Mouse (Mus musculus): ENCODE results near the gene Maff. TPM values are rescaled to one million over a fixed set of nuclear protein-coding genes. Genes with fewer than 3 reads are reported as not detected.
A peak's percentile ranks its signal among the peaks of the same experiment; 100 is the strongest.

The Maff gene
- polyA plus RNA-seq, 1 experiment from 2014 or later, result 1.1 TPM

DNA sequence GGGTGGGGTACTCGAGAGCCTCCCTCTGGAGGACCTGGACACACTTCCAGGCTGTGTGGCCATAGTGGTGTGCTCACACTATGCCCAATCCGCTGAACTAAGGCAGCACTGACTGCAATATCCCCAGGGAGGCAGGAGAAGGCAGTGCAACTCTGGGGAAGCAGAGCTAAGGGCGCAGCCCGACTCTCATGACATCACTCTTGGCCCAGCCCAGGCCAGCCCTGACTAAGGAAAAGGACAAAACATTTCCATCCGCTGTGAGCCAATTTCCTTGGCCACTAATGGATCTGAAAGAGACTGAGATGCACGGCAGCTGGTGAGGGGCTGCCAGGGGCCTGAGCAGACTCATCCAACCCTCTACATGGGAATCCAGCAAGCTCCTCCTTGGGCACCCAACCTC, 31.3 kb downstream of the Maff start:
- H3K36me3 ChIP-seq, result peaks cover 59% of the 10 kb centered on the region
- WGBS, result 87% methylated on average over 6 of the region's 6 CpGs
- no peak for DNase-seq (ENCODE audit: low spot score)

DNA sequence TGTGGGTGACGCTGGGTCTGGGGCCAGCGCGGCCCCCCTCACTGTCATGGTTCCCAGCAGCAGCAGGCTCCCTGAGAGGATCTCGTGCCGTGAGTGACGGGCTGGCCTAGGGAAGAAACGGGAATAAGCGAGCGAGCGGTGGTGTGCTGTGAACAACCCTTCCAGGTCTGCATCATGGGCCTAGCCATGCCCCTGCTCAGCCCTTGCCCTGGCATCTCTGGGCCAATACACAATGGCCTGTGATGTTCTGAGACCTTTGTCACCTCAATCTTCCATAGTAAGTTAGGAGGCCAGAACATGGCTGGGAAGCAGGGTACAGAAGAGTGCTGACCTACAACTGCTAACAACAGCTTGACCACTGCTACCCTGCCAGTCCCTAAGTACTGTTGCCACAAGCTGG, 32.2 kb downstream of the Maff start:
- Histone ChIP-seq H3K27me3 (ENCODE audit: insufficient read depth, poor library complexity, severe bottlenecking) (no peaks in the 10 kb centered on the region), H3K27ac (no peak overlapping the region), H3K9me3 (no peaks in the 10 kb centered on the region), H3K4me1 (replicated peaks) (peaks cover 24% of the 10 kb centered on the region), H3K4me3 (no peak overlapping the region), H3K36me3 (peaks cover 50% of the 10 kb centered on the region)
- 96% methylated on average over 10 of the region's 10 CpGs for WGBS
- no peak for DNase-seq (ENCODE audit: low spot score)

More for the DNA sequence above, 31.3 kb downstream of the Maff start:
- H3K27ac ChIP-seq, result no peak overlapping the region
- no peaks in the 10 kb centered on the region for H3K27me3 ChIP-seq (ENCODE audit: insufficient read depth, poor library complexity, severe bottlenecking)
- peaks cover 24% of the 10 kb centered on the region for H3K4me1 ChIP-seq (replicated peaks)
- no peaks in the 10 kb centered on the region for H3K9me3 ChIP-seq
- H3K4me3 ChIP-seq, result no peak overlapping the region

DNA sequence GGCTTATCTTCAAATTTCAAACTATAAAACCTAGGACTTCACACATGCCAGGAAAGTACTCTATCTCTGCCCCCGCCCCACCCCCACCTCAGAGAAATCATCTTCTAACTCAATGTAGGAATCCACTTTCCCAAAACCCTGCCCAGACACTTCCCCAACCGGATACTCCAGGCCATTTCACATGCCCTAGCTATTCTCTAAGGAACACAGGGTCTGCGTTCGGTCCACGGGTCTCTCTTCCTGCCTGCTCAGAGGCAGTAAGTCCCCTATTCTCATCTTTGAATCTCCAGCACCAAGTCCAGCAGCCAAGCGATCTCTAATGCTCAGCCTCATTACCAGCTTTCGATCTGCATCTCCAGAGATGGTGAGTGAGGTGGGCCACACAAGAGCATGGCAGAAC, 33.2 kb downstream of the Maff start:
- Histone ChIP-seq H3K9me3 (no peaks in the 10 kb centered on the region), H3K27me3 (ENCODE audit: insufficient read depth, poor library complexity, severe bottlenecking) (no peaks in the 10 kb centered on the region), H3K27ac (no peak overlapping the region), H3K4me1 (replicated peaks) (peaks cover 20% of the 10 kb centered on the region), H3K4me3 (no peak overlapping the region), H3K36me3 (peaks cover 40% of the 10 kb centered on the region)
- no peak for DNase-seq (ENCODE audit: low spot score)
- WGBS, result 91% methylated on average over 7 of the region's 7 CpGs

DNA sequence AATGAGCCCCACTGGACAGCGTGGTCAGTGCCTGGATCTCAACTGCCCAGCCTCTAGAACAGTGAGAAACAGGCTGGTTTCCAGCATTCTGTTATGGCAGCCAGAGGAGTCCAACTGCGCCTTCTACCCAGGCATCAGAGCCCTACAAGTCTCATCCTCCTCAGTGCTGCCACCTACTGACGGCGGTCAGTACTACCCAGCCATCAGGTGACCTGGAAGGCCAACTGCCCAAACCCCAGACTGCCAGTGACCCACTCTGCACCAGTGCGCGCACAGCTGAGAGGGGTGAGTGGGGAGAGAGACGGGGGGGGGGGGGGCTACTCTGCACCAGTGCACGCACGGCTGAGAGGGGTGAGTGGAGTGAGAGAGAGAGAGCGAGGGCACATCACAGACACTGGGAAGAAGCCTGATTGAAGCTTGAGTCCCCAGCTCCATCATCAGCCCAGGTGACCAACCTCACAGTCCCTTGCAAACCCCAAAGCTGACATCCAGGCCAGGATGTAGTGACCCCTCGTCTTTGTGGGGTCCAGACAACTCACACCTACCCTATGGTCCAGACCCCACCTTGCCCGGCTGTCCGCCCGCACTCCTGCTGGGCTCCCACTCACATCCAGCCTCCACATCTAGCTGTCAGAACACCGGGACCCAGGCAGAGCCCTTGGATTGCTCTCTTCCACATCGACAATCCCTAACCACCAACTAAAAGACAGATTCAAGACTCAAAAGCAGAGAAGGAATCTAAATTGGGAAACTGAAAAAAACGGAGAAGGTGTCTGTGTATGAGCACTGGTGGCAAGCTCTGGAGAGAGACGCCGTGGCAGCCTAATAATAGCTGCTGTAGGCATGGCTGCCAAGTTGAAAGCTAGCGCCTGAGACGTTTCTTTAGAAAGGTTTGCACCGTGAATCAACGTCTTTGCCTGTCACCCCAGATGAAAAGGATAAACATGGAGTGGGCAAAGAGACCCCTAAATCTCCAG, 34.3 kb downstream of the Maff start:
- Histone ChIP-seq H3K4me3 (no peak overlapping the region), H3K36me3 (peaks cover 29% of the 10 kb centered on the region), H3K27ac (0 out of 2 replicates have a peak overlapping the region, but pooled peaks have one; percentile 18), H3K9me3 (no peaks in the 10 kb centered on the region), H3K27me3 (ENCODE audit: insufficient read depth, poor library complexity, severe bottlenecking) (no peaks in the 10 kb centered on the region), H3K4me1 (replicated peaks) (peaks cover 14% of the 10 kb centered on the region)
- peak; percentile 88 for DNase-seq (ENCODE audit: low spot score)
- 56% methylated on average over 23 of the region's 23 CpGs for WGBS

DNA sequence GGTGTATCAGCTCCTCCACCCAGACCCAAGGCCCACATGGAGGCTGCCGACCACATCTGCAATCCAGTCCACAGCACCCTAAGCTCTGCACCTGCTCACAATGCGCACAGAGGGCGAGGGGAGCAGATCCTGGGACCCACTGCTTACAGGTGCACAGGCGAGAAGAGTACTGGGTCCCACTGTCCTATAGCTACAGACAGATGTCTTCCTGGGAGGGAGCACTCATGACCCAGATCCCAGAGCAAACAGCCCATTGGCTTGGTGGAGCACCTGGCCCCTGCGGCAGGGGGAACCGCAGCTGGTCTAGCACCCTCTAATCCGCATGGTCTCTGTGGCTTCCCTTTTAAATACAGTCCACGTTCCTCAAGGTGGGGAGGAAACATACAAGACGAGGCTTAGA, 35.2 kb downstream of the Maff start:
- peaks cover 14% of the 10 kb centered on the region for H3K4me1 ChIP-seq (replicated peaks)
- 88% methylated on average over 9 of the region's 9 CpGs for WGBS
- H3K27me3 ChIP-seq (ENCODE audit: insufficient read depth, poor library complexity, severe bottlenecking), result no peaks in the 10 kb centered on the region
- H3K4me3 ChIP-seq, result no peak overlapping the region
- no peaks in the 10 kb centered on the region for H3K9me3 ChIP-seq
- peaks cover 20% of the 10 kb centered on the region for H3K36me3 ChIP-seq
- DNase-seq (ENCODE audit: low spot score), result no peak
- no peak overlapping the region for H3K27ac ChIP-seq

DNA sequence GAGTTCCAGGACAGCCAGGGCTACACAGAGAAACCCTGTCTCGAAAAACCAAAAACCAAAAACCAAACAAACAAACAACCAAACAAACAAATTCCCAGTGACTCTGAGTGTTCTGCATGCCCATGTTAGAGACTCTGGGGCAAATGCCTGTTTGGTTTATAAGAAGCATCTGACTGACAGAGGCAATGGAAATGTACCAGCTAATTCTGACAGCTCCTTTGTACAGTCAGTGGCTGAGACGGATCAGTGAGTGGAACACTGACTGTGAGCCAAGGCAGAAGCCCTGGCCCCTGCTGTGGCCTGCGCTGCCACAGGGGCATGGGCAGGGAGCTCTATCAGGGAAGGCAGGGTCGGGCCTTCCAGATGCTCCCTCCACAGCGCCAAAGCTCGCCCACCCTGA, 40.7 kb downstream of the Maff start:
- Histone ChIP-seq H3K27ac (no peak overlapping the region), H3K4me1 (replicated peaks) (peaks cover 42% of the 10 kb centered on the region), H3K9me3 (no peaks in the 10 kb centered on the region), H3K4me3 (no peak overlapping the region), H3K36me3 (no peaks in the 10 kb centered on the region), H3K27me3 (ENCODE audit: insufficient read depth, poor library complexity, severe bottlenecking) (no peaks in the 10 kb centered on the region)
- no peak for DNase-seq (ENCODE audit: low spot score)
- 68% methylated on average over 6 of the region's 6 CpGs for WGBS

DNA sequence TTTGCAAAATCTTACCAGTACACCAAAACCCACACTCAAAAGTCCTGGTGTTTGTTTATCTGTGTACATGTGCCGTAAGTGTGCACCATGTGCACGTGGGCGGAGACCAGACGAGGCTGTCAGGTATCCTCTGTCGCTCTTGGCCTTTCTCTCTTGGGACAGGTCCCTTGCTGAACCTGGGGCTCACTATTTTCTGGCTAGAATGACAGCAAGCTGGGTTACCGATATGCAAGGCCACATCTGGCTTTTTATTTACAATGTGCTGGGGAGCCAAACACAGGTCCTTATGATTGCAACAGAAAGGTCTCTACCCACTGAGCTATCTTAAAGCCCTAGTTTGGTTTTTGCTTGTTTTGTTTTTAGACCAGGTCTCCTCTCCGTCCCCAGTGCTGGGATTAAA, 41.2 kb downstream of the Maff start:
- no peaks in the 10 kb centered on the region for H3K9me3 ChIP-seq

DNA sequence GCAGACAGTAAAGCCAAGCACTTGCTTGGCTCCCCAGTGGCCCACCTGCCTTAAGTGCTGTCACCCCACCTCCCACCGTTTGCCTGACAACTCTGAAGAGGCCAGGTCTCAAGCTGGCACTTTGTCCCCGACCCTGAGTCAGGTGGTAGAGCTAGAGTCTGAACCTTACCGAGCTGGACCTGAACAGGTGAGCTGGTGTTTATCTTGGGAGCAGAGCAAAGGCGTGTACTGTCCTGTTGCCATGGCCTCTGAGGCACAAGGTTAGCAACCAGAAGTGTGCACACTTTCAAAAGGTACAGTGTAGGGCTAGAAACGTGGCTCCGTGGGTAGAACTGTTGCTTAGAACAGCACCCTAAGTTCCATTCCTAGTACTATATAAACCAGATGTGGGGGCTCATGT, 41.8 kb downstream of the Maff start:
- 81% methylated on average over 6 of the region's 6 CpGs for WGBS
- H3K36me3 ChIP-seq, result 0 out of 2 replicates have a peak, but pooled peaks cover 5% of the 10 kb centered on the region
- no peaks in the 10 kb centered on the region for H3K27me3 ChIP-seq (ENCODE audit: insufficient read depth, poor library complexity, severe bottlenecking)
- H3K4me1 ChIP-seq (replicated peaks), result peaks cover 52% of the 10 kb centered on the region
- no peak overlapping the region for H3K4me3 ChIP-seq
- DNase-seq (ENCODE audit: low spot score), result no peak
- no peak overlapping the region for H3K27ac ChIP-seq
- no peaks in the 10 kb centered on the region for H3K9me3 ChIP-seq

More for the DNA sequence above, 41.2 kb downstream of the Maff start:
- Histone ChIP-seq H3K36me3 (no peaks in the 10 kb centered on the region), H3K4me3 (no peak overlapping the region), H3K27ac (no peak overlapping the region), H3K27me3 (ENCODE audit: insufficient read depth, poor library complexity, severe bottlenecking) (no peaks in the 10 kb centered on the region), H3K4me1 (replicated peaks) (peaks cover 47% of the 10 kb centered on the region)
- DNase-seq (ENCODE audit: low spot score), result no peak
- 83% methylated on average over 7 of the region's 7 CpGs for WGBS

DNA sequence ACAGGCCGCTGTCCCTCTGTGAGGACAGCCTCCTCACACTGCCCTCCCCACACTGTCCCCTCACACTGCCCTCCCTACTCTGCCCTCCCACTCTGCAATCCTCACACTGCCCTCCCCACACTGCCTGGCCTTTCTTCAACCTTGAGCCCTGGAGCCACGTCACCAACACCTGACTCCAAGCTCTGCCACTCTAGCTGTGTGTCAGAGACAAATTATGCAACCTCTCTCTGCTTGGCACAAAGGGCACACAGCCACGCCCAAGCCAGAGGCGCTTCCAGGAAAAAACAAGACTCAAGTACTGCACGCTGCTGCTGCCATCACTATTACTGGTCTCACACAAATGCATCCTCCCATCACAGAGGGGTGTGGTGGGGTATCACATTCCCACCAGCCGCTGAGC, 44.0 kb downstream of the Maff start:
- H3K4me3 ChIP-seq, result no peak overlapping the region
- H3K9me3 ChIP-seq, result no peaks in the 10 kb centered on the region
- H3K27me3 ChIP-seq (ENCODE audit: insufficient read depth, poor library complexity, severe bottlenecking), result no peaks in the 10 kb centered on the region
- no peak for DNase-seq (ENCODE audit: low spot score)
- WGBS, result 90% methylated on average over 6 of the region's 6 CpGs
- H3K4me1 ChIP-seq (replicated peaks), result peaks cover 75% of the 10 kb centered on the region
- no peak overlapping the region for H3K27ac ChIP-seq
- 0 out of 2 replicates have a peak, but pooled peaks cover 8% of the 10 kb centered on the region for H3K36me3 ChIP-seq

DNA sequence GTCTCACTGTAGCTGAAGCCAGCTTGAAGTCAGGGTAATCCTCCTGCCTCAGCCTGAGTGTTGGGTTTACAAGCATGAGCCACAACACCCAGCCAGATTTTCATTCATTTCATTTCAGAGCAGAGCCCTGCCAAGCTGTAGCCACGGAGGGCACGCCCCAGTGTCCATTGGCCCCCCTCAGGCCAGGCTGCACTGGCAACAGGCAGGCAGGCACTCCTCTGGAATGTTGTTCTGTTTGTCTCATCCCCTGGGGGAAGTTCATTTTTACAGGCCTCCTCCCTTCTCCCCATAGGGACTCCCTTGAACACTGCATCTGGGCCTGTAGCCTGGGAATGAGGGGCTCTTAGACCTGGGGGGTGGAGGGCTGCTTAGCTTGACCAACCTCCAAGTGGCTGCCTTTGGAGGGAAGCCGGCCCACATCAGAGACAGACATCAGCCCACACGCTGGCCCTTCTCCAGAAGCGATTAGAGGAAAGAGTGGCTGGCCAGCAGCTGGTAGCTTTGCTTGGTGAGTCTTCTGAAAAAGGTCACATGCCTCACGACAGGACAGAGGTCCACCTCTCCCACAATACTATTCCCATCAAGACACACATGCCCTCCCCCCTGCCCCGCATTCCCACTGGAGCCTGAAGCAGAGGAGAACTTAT, 45.1 kb downstream of the Maff start:
- Histone ChIP-seq H3K27ac (peak overlapping the region; percentile 54), H3K9me3 (no peaks in the 10 kb centered on the region), H3K36me3 (peaks cover 12% of the 10 kb centered on the region; the same call in 1 of the 2 replicates), H3K4me3 (no peak overlapping the region), H3K4me1 (replicated peaks) (peaks cover 75% of the 10 kb centered on the region), H3K27me3 (ENCODE audit: insufficient read depth, poor library complexity, severe bottlenecking) (no peaks in the 10 kb centered on the region)
- WGBS, result 43% methylated on average over 7 of the region's 7 CpGs
- no peak for DNase-seq (ENCODE audit: low spot score)

DNA sequence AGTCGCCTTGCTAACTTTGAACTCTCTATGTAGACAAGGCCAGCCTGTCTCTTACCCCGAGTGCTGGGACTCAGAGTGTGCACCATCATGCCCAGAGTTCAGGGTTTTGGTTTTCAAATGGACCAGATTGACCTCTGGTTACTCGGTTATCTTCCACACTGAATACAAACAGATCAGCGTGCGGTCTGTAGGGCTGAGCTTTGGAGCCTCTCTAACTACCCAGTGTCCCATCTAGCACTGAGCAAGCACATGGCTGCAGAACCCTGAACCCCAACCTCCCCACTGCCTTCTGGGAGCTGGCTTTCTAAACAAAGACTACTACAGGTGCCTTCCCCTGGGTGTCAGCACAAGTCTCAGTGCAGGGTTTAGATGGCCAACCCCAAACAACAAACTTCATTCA, 46.1 kb downstream of the Maff start:
- DNase-seq (ENCODE audit: low spot score), result no peak
- Histone ChIP-seq H3K27me3 (ENCODE audit: insufficient read depth, poor library complexity, severe bottlenecking) (no peaks in the 10 kb centered on the region), H3K4me1 (replicated peaks) (peaks cover 70% of the 10 kb centered on the region), H3K36me3 (peaks cover 20% of the 10 kb centered on the region), H3K9me3 (no peaks in the 10 kb centered on the region), H3K27ac (peak overlapping the region; percentile 54; the same call in 1 of the 2 replicates), H3K4me3 (no peak overlapping the region)
- 89% methylated on average over 5 of the region's 5 CpGs for WGBS

DNA sequence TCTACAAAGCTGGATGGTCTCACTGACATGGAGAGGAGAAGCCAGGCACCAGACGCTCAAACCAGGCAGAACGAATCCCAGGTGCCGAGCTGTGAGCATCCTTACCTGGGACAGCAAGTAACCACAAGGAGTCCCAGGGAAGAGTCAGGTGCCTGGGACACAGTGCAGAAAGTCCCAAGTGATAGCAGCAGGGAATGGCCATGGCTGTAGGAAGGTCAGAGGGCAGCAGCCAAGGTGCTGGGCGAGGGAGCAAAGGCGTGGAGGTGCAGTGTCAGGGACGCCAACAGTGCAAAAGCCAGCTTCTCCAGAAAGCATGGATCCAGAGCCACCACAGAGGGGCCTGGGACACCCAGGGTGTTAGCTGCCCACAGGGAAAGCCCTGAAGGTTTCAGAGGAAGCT, 46.7 kb downstream of the Maff start:
- Histone ChIP-seq H3K27me3 (ENCODE audit: insufficient read depth, poor library complexity, severe bottlenecking) (no peaks in the 10 kb centered on the region), H3K9me3 (no peaks in the 10 kb centered on the region), H3K4me3 (no peak overlapping the region), H3K4me1 (replicated peaks) (peaks cover 65% of the 10 kb centered on the region), H3K36me3 (peaks cover 22% of the 10 kb centered on the region), H3K27ac (peak overlapping the region; percentile 54)
- DNase-seq (ENCODE audit: low spot score), result no peak
- WGBS, result 84% methylated on average over 6 of the region's 6 CpGs

DNA sequence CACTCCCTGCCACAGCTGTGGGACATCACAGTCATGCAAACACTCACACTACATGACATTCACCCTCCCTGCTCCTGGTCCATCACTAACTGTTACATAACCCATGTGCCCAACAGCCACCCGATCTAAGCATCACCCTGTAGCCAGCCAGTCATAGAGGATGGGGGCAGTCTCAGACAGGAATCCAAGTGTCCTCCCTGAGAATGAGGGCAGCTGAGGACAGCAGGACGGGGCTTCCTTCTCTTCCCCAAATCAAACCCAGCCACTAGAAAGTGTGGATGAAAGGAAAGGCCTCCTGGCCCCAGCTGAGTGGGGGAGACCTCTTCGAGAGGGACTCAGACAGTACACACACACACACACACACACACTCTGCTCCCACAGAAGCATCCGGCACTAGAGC, 48.4 kb downstream of the Maff start:
- H3K4me1 ChIP-seq (replicated peaks), result peaks cover 59% of the 10 kb centered on the region
- WGBS, result 85% methylated on average over 4 of the region's 4 CpGs

More for the DNA sequence above, 48.4 kb downstream of the Maff start:
- Histone ChIP-seq H3K9me3 (no peaks in the 10 kb centered on the region), H3K27ac (0 out of 2 replicates have a peak overlapping the region, but pooled peaks have one; percentile 16), H3K4me3 (no peak overlapping the region), H3K36me3 (peaks cover 22% of the 10 kb centered on the region), H3K27me3 (ENCODE audit: insufficient read depth, poor library complexity, severe bottlenecking) (no peaks in the 10 kb centered on the region)
- DNase-seq (ENCODE audit: low spot score), result no peak
